Mouse (Mus musculus) mouse embryonic stem cell (cell line): ENCODE data around the gene Neurl4.

Source experiments
- in situ Hi-C, 2 experiments: fragments of 300-500 bp; cut with MboI; formaldehyde crosslinking; loops; 1 replicate in 1 of 2; 3 replicates in 1 of 2; pipeline ENCODE4 v1.14.3; 2019 to 2020; ENCODE audit warnings: low sequenced_read_pairs in 2 of 2, low pct_unique_long_range_greater_than_20kb in 1 of 2, mixed read lengths in 1 of 2; ENCODE audit not compliant: unreplicated experiment in 1 of 2

Gene Neurl4

DNA sequence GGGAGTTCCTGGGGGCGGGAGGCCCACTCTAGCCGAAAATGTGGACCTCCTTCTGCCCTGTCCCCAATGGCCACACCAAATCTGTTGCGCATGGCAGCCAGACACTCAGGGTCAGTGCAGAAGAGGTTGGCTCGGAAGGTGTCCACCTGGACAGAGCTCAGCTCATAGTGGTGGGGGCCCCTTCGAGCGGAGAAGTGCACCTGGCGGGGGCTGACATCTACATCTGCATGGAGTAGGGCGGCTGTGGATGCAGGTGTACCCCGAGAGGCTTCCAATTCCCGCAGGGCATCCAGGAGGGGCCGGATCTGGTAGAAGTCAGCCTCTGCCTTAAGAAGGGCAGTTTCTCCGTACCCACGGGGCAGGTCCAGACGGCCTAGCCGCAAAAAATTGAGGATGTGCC lies 21.2 kb upstream of the Neurl4 start:
- in situ Hi-C loops: loop anchor here (5.0 to 25.0 kb wide), 5 partner anchors 65 to 242 kb away; partner anchors contain the start of genes Fxr2 (in 1 of the 2), Gm39566 (in 1 of the 2), Spem2 (in 1 of the 2) and Tmem102 (in 1 of the 2)

DNA sequence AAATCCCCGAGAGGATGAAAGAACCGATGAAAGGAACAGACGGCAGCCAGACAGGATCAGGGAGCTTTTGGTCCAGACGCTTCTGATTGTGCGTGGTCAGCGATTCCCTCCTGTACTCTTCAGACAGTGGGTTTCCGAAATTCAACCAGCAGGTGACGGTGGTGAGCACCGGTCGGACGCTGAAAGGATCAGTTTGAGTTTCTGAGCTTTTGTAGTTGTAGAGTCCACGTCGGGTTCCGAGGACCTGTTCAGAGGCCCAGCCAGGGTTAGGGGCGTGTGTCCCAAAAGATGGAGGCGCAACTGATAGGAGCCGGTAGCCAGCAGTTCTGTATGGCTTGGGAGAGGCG lies 20.4 kb upstream of the Neurl4 start:
- in situ Hi-C loops: loop anchor here in 1 of 2 experiments (25.0 kb wide), 1 partner anchor 243 kb away; the partner anchor contains the start of gene Fxr2

DNA sequence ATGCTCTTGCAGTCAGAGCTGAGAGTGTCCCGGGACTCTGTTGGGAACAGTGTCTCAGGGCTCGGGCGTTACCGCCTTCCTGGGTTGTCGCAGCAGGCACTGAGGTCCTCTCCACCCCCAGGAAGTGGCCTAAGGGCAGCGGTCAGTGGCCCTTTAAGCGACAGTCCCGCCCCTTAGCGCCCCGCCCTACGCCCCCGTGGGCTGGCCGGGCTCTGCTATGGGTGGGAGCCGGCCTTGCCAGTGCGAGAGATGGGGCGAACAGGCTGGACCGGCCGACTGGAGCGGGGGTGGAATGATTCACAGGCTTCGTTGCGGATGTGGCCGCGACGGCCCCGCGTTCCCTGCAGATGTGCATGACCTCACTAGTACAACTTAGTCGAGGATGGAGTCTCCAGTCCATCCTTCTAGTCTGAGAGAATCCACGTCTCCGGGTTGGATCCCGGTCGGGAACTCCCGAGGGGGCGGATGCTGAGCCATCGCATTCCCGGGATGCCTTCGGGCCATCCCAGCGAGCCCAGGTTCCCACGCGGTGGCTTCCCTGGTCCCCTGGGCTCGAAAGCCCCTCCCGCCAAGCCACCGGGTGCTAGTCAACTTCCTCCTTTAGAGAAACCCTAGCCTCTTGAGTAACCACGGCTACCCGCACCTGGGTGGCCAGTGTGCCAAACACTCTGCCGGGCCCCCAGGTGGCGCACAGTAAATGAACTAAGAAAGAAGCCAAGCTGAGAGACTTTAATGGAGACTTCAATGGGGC lies 19.8 kb upstream of the Neurl4 start, which contains the start of gene Kctd11:
Kctd11 (minus strand) TSS at position 554 of the 751 bp plus-strand sequence.
- in situ Hi-C loops: loop anchor here in 1 of 2 experiments (25.0 kb wide), 1 partner anchor 244 kb away; the partner anchor contains the start of gene Fxr2

DNA sequence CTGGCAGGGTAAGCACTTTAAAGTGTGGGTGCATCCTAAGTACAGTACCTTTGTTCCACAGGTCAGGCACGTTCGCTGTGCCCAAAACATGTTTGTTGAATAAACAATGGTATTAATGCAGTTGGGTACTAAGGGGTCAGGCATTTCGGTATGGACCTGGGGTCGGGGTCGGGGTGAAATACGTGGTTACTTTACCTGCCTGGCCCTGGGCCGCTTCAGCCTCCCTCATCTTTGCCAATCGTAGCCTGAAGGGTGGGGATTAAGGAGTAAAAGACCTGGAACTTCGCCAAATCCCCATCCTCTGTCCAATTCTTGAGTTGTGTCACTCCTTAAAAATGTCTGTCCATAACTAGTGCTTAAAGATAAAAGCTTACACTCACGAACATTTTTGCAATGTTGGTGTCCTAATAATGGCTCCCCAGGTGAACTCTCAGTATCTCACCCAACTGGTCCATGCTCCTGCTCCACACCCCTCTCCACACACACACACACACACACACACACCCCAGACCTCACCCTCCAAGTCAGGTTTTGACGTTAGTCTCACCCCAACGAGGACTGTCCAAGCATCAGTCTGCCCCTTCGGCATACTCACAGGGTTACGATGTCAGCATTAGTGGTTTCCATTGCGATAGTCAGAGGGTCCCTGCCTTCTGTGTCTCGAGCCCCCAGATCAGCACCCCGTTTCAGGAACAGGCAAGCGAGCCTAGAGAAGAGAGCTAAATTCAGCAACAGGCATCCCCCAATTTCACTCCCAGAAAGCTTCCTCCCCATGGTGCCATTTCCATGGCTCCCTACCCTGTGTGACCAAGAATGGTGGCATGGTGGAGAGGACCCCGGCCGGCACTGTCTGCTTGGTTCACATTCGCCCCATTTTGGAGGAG lies 18.8 kb upstream of the Neurl4 start:
- in situ Hi-C loops: loop anchor here in 1 of 2 experiments (25.0 kb wide), 1 partner anchor 245 kb away; the partner anchor contains the start of gene Fxr2

DNA sequence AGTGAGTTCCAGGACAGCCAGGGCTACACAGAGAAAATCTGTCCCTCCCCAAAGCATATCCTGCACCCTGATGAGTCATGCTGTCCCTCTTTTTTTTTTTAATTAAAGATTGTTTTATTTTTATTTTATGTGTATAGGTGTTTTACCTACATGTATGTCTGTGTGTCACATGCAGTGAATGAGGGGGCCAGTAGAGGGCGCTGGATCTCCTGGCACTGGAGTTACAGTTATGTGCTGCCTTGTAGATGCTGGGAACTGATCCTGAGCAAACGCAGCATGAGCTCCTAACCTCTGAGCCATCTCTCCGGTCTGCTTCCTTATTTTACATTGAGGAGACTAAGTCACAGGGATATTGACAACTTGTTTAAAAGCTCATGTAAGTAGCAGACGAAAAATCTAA lies 17.8 kb upstream of the Neurl4 start:
- in situ Hi-C loops: loop anchor here in 1 of 2 experiments (25.0 kb wide), 1 partner anchor 246 kb away; the partner anchor contains the start of gene Fxr2

DNA sequence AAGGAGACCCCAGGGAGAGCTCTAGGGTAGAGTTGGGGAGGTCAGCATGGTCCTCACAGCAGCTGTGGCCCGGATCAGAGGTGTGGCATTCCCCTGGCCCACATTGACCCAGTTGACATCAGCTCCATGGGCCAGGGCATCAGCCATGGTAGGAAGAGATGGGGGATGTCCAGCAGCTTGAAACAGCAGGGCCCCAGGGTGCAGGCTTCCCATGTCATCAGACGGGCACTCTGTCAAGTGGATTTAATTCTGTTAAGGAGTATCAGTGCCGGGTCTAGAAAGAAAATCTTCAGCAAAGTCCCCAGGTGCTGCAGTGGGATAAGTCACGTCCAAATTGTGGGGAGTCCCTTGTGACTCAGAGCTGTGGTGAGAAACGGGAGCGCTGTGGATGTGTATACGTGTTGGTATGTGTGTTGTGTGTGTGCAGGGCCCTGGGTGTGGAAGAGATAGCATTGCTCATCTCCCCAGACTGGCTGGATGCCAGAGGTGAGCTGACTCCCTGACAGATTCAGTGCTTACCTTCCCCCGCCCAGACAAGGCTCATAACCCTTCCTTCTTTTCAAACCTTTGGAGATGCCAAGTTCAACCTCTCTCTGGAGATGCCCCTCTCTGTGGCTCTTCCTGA lies 17.2 kb upstream of the Neurl4 start:
- in situ Hi-C loops: loop anchor here in 1 of 2 experiments (25.0 kb wide), 1 partner anchor 246 kb away; the partner anchor contains the start of gene Fxr2

DNA sequence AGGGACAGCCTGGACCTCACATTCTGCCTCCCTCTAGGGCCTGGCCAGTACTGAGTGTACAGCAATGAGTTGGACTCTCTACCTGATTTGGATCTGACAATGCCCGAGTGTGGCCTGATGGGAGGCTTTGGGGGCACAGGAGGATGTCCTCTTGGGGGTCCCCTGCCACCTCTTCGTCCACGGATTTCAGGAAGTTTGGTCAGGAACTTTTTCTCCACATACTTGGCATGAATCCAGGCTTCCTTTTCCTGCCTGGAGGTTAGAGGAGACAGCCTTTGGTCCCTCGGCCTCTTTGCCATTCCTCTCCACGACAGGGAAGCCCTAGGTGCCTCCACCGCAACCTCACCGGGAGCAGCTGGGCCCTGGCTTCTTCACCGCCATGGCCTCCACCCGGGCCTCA lies 16.6 kb upstream of the Neurl4 start:
- in situ Hi-C loops: loop anchor here in 1 of 2 experiments (25.0 kb wide), 1 partner anchor 247 kb away; the partner anchor contains the start of gene Fxr2

DNA sequence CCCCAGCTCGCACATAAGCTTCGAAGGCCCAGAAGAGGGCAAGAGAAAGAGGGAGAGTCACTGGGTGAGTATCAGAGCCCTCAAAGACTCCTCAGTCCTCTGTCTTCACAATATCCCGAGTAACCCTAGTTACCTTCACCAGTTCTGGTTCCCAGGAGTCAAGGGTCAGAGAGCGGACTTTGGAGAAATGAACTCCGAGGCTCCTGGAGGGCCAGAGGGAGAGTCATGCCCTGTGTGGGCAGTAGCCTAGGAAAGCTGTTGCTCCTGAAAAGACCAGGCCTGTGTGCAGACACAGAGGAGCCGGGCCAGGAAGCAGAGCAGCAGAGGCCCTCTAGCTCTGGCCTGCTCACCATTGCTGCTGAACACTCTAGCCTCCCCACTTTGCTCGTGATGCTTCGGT lies 16.2 kb upstream of the Neurl4 start:
- in situ Hi-C loops: loop anchor here in 1 of 2 experiments (25.0 kb wide), 1 partner anchor 247 kb away; the partner anchor contains the start of gene Fxr2

DNA sequence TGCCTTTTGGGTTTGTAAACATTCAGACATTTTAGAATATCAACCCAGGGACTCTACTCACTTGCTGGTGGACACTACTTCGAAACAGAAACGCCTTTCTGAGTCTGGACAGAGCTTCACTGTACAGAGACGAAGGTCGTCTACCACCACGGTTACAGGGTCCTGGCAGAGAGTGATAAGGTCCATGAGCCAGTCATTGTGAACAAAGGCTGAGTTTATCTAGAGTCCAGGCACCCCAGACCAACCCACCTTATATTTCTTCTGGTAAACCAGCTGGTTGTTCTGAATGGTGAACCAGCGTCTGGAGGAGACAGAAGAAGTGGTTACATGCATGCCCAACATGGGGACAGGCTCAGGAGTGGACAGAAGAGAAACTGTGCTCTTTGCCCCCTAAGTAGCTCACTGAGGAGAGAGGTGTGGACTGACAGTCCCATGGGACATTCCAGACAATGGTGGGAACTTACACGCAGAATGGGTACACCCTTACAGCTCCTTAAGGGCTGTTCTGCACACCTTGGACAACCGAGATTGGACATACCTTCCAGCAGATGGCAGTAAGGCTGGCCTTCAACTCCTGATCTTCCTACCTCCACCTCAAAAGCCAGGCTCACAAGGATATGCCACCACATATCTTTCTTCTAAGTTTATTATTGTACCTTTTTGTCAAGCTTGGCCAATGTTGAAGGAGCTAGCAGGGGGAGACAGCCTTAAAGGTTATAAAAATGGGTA lies 13.8 kb upstream of the Neurl4 start:
- in situ Hi-C loops: loop anchor here in 1 of 2 experiments (25.0 kb wide), 1 partner anchor 250 kb away; the partner anchor contains the start of gene Fxr2

DNA sequence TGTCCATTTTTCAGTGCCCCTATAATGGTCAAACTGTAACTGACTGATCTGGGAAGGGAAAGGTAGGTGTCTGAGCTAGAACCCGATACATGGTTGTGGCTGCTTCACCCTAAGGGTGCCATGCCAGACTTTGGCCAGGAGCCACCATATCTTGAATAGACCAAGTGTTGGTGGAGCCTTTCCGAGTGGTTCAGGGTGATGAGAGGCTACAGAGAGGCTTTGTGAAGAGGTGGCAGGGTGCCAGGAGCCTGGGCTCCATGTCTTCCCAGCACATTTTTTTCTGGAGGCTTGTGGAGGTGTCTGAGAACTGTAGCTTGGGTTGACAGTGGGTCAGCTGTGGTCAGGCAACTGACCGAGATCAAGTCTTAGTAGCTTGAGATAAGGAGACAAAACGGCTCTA lies 9.4 kb upstream of the Neurl4 start:
- in situ Hi-C loops: loop anchor here in 1 of 2 experiments (25.0 kb wide), 1 partner anchor 254 kb away; the partner anchor contains the start of gene Fxr2

DNA sequence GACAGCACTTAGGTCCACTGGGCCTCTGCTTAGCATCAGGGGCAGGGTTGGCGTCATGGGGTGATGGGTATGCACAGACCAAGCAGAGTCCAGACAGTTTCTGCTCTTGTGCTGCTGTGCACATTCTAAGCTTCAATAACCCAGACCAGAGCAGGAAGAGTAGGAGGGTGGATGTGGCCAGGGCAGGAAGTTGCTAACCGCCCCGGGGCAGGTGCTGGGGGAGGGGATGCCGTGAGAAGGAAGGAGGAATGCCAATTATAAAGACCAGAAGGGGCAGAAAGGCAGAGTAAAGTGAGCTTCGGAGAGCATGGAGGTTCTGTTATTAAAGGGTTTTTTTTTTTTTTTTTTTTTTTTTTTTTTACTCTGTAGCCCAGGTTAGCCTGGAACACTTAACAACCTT lies 6.2 kb upstream of the Neurl4 start:
- in situ Hi-C loops: loop anchor here in 1 of 2 experiments (25.0 kb wide), 1 partner anchor 257 kb away; the partner anchor contains the start of gene Fxr2

DNA sequence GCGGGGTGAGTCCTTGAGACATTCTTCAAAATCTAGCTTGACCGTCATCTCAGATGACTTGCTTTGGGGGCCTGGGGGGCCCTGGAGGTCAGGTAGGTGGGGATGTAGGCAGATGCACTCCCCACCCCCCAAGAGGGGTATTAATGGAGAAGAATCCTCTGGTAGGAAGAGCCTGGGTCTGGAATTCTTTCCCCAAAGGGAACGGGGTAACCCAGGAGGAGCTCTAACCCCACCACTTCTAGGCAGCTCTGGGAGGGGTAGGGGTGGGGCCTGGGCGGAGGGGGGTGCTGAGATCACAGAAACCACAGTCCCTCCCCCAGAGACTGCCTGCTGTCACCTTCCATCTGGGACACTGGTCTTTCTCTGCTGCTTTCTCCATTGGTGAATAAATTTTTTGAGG lies 5.6 kb upstream of the Neurl4 start, which contains the start of gene Acap1:
Acap1 (minus strand) TSS at position 249 of the 400 bp plus-strand sequence.
- in situ Hi-C loops: loop anchor here in 1 of 2 experiments (25.0 kb wide), 1 partner anchor 258 kb away; the partner anchor contains the start of gene Fxr2

DNA sequence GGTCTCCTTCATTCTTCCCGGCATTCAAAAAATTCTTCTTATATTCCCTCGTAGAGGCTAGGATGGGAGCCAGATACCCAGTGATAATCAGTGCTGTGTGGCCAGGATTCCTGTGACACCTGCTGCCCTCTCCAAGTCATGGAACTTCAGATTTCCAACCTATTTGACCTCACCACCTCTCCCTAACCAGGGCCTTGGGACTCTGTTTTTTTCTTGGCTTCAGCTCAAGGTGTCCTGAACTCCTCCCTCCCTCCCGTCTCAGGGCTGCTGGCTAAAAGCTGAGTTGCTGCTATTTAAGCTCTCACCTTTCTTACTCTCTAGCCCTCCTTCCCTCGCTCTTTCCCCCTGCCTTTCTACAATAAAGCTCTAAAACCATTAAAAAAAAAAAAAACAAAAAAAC lies 1.0 kb upstream of the Neurl4 start:
- in situ Hi-C loops: loop anchor here in 1 of 2 experiments (25.0 kb wide), 1 partner anchor 263 kb away; the partner anchor contains the start of gene Fxr2

DNA sequence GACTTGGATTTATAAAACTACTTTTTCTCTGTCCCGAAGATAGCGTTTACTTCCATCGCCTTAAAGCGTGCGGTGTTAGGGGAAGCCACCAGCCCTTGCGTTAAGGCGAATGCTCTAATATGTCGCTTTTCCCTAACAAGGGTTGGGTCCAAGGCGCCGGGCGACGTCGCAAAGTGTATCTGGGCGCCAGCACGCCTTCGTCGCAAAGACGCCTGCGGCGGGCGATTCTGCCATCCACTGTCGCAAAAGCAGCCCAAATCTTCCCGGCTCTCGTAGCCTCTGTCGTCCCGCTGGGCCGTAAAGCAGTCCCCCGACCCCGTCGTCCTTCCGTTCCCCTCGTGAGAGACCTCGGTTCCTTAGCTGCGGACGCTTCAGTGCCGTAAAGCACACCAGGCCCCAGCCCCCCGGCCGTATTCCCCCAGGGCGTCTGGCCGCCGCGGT lies 554 bp downstream of the Neurl4 start:
- in situ Hi-C loops: no loop called here

DNA sequence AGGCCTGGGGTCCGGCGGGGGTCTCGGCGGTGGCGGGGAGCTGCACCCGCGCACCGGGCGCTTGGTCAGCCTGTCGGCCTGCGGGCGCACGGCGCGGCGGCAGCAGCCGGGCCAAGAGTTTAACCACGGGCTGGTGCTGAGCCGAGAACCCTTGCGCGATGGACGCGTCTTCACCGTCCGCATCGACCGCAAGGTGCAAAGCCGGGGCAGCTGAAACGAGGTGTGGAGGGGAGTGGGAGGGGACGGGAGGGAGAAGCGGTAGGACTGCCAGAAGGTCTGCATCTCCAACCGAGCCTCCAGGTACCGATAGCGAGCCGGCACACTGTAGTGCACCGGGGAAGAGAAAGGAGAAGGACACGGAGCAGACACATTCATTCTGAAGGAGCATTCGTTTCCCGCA lies 1.1 kb downstream of the Neurl4 start:
- in situ Hi-C loops: no loop called here

DNA sequence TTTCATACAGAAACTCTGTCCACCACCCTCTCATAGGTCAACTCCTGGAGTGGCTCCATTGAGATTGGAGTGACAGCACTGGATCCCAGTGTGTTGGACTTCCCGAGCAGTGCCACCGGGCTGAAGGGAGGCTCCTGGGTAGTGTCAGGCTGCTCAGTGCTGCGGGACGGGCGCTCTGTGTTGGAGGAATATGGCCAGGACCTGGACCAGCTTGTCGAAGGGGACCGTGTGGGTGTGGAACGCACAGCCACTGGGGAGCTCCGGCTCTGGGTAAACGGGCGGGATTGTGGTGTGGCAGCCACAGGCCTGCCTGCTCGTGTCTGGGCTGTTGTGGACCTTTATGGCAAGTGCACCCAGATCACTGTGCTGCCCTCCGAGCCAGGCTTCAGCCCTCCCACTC lies 2.1 kb downstream of the Neurl4 start:
- in situ Hi-C loops: no loop called here

DNA sequence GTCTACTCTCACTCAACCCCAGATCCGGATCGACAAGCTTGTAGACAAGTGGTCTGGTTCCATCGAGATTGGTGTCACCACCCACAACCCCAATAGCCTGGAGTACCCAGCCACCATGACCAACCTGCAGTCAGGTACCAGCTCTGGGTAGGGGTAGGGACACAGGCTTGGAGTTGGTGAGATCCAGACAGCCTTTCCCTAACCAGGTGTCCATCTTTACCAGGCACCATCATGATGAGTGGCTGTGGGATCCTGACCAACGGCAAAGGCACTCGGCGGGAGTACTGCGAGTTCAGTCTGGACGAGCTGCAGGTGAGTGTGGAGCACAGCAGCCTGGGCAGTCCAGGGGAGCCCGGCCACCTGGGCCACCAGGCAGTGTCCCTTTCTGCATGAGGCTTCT lies 3.4 kb downstream of the Neurl4 start:
- in situ Hi-C loops: no loop called here
